ENCODE assay signal across 7 mouse cellular contexts in the genomic region with DNA sequence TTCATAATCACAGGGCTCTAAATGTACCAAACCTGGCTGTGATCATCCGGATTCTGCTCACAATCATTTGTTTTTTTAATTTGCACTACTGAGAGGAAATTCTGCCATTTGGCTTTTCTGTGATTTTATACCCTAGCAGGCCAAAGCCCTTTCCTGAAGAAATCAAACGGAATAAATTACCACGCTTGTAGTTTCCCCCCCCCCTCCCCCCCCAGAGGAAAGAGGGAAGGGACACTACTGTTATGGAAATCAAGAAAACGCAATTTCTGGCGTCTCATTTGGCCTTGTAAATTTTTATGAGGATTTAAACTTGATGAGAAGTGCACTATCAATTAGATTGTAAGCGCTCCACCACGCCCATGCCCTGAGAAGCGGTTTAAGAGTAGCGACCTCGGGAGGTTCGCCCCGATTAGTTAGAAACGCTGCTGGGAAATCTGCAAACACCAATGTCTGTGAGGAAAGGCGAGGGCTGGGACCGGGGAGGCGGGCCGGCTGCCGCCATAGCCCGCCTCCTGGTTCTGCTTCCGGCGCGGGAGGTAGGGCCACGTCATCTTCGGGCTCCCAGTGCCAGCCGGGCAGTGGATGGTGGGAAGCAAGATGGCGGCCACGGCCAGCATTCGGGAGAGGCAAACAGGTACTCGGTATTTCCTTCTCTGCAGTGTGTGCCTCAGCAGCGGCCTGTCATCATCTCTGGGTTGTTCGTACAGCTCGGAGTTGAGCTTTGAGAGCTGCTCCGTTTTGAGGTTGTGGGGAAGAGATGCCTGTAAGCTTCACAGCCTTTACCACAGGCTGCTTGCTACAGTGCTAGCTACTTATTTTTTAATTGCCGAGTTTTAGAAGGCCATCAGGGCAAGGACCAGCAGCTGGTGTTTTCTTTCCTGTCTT. TPM values are rescaled to one million over a fixed set of nuclear protein-coding genes. Genes with fewer than 3 reads are reported as not detected.
DNase-seq lines count a peak whose midpoint lies in the region; ATAC-seq lines count a peak whose summit lies in the region.

A gene (plus strand): TSS at position 508 of the 885 bp plus-strand sequence.

- 1% methylated on average over 34 of the region's 34 CpGs for WGBS in embryonic facial prominence, embryonic 12.5 days
- WGBS in limb, embryonic 11.5 days: under 1% methylated on average over 34 of the region's 34 CpGs
- under 1% methylated on average over 34 of the region's 34 CpGs for WGBS in midbrain, embryonic 14.5 days

- H3K4me3 ChIP-seq in embryonic facial prominence, embryonic 12.5 days: peak within 1 kb of the TSS; percentile 80
- H3K4me3 ChIP-seq in limb, embryonic 11.5 days (ENCODE audit: low read depth, low read length): peak within 1 kb of the TSS; percentile 75
- H3K4me3 ChIP-seq in midbrain, embryonic 14.5 days (replicated peaks; ENCODE audit: low read depth, low read length): peak within 1 kb of the TSS; percentile 78

- ATAC-seq in embryonic facial prominence, embryonic 12.5 days (ENCODE audit: insufficient number of reproducible peaks, insufficient read depth, low FRiP score, low TSS enrichment): peak; percentile 100
- peak; percentile 100 for ATAC-seq in limb, embryonic 11.5 days (ENCODE audit: insufficient number of reproducible peaks, low FRiP score, low TSS enrichment, low read depth)
- ATAC-seq in midbrain, embryonic 14.5 days (ENCODE audit: low FRiP score, low TSS enrichment): peak; percentile 100

- no peaks in the 10 kb centered on the region for H3K9me3 ChIP-seq in embryonic facial prominence, embryonic 12.5 days
- H3K9me3 ChIP-seq in limb, embryonic 11.5 days (ENCODE audit: control insufficient read depth, low read length): no peaks in the 10 kb centered on the region
- H3K9me3 ChIP-seq in midbrain, embryonic 14.5 days (ENCODE audit: control insufficient read depth, low read length): no peaks in the 10 kb centered on the region

- no peaks in the 10 kb centered on the region for H3K27me3 ChIP-seq in embryonic facial prominence, embryonic 12.5 days
- H3K27me3 ChIP-seq in limb, embryonic 11.5 days (ENCODE audit: control insufficient read depth, insufficient read depth, low read length): no peaks in the 10 kb centered on the region
- H3K27me3 ChIP-seq in midbrain, embryonic 14.5 days (ENCODE audit: control insufficient read depth, insufficient read depth, low read length): no peaks in the 10 kb centered on the region

- H3K36me3 ChIP-seq in embryonic facial prominence, embryonic 12.5 days: peaks cover 23% of the 10 kb centered on the region
- H3K36me3 ChIP-seq in limb, embryonic 11.5 days (ENCODE audit: control insufficient read depth, insufficient read depth, low read length): peaks cover 7% of the 10 kb centered on the region
- peaks cover 22% of the 10 kb centered on the region for H3K36me3 ChIP-seq in midbrain, embryonic 14.5 days (ENCODE audit: control insufficient read depth, insufficient read depth, low read length)

- peak within 1 kb of the TSS; percentile 56 for H3K4me2 ChIP-seq in embryonic facial prominence, embryonic 12.5 days (replicated peaks)
- peak within 1 kb of the TSS; percentile 56 for H3K4me2 ChIP-seq in limb, embryonic 11.5 days (ENCODE audit: low read depth, severe bottlenecking)
- peak within 1 kb of the TSS; percentile 76 for H3K4me2 ChIP-seq in midbrain, embryonic 14.5 days (ENCODE audit: low read length)

- H3K4me1 ChIP-seq in embryonic facial prominence, embryonic 12.5 days: no peaks in the 10 kb centered on the region
- no peaks in the 10 kb centered on the region for H3K4me1 ChIP-seq in limb, embryonic 11.5 days (ENCODE audit: control insufficient read depth, insufficient read depth, low read length)
- no peaks in the 10 kb centered on the region for H3K4me1 ChIP-seq in midbrain, embryonic 14.5 days (ENCODE audit: control insufficient read depth, insufficient read depth, low read length)

- H3K9ac ChIP-seq in embryonic facial prominence, embryonic 12.5 days: peak within 1 kb of the TSS; percentile 65
- peak within 1 kb of the TSS; percentile 85 for H3K9ac ChIP-seq in limb, embryonic 11.5 days (ENCODE audit: low read length)
- H3K9ac ChIP-seq in midbrain, embryonic 14.5 days (replicated peaks; ENCODE audit: low read length): peak within 1 kb of the TSS; percentile 84

- H3K27ac ChIP-seq in embryonic facial prominence, embryonic 12.5 days: peak within 1 kb of the TSS; percentile 84
- peak within 1 kb of the TSS; percentile 55; the same call in 1 of the 2 replicates for H3K27ac ChIP-seq in limb, embryonic 11.5 days (replicated peaks; ENCODE audit: low read depth, low read length)
- H3K27ac ChIP-seq in midbrain, embryonic 14.5 days (replicated peaks; ENCODE audit: low read depth, low read length): peak within 1 kb of the TSS; percentile 86

- peak; percentile 92 for DNase-seq in adrenal gland, postnatal 25 days
- DNase-seq in heart, adult 11 months: peak; percentile 99
- DNase-seq in kidney, adult 18-20 months: peak; percentile 92
- DNase-seq in limb, embryonic 11.5 days (ENCODE audit: low spot score): peak; percentile 95
- DNase-seq in midbrain, embryonic 14.5 days: peak; percentile 96
- peak; percentile 81 to 83 for DNase-seq in spleen, adult 18-20 months

RNA-seq across cellular contexts. Expression of the gene that starts here (rescaled TPM):
- total RNA-seq in adrenal gland, postnatal 25 days (2021): 65.0 and 72.2 TPM in 2 replicates
- polyA plus RNA-seq in embryonic facial prominence, embryonic 12.5 days (2016; fragmentation: Nextera tagmentation; extraction: Ambion mirVana): 84.5 and 85.7 TPM in 2 replicates
- 73.4 and 74.0 TPM in 2 replicates for polyA plus RNA-seq in limb, embryonic 11.5 days (2014; fragmentation: Nextera tagmentation; extraction: Ambion mirVana)
- 61.7 and 76.5 TPM in 2 replicates for polyA plus RNA-seq in midbrain, embryonic 14.5 days (2014; fragmentation: Nextera tagmentation; extraction: Ambion mirVana)

Comparison
In these comparisons a context has a peak if more than half of its experiments do, and no peak if none do; other contexts are left out.
1. Peak in every context shown above with its lines: DNase-seq, ATAC-seq, H3K4me3 ChIP-seq and H3K27ac ChIP-seq.